Mouse (Mus musculus) limb, embryonic 10.5 days (tissue): ENCODE measurements around the gene Fcrls. TPM values are rescaled to one million over a fixed set of nuclear protein-coding genes. Genes with fewer than 3 reads are reported as not detected.

ENCODE experiments used
- DNase-seq: peaks from one replicate; pipeline ENCODE4 v3.0.0-alpha.2; 2017; ENCODE audit warnings: low spot score
- H3K27ac ChIP-seq: fragments of 300-500 bp; sonication (generic); 2 replicates; pipeline ENCODE4 v1.5.1; 2016; ENCODE audit warnings: mild to moderate bottlenecking
- H3K27me3 ChIP-seq: fragments of 300-500 bp; sonication (generic); 2 replicates; pipeline ENCODE4 v1.6.1; 2016; ENCODE audit warnings: low read depth, mild to moderate bottlenecking; ENCODE audit not compliant: poor library complexity, severe bottlenecking
- H3K36me3 ChIP-seq: fragments of 300-500 bp; sonication (generic); 2 replicates; pipeline ENCODE4 v1.6.1; 2016; ENCODE audit warnings: mild to moderate bottlenecking, moderate library complexity
- H3K4me1 ChIP-seq: fragments of 300-500 bp; sonication (generic); 2 replicates; pipeline ENCODE4 v1.6.1; 2016
- H3K4me3 ChIP-seq: fragments of 300-500 bp; sonication (generic); 2 replicates; pipeline ENCODE4 v1.5.1; 2016; ENCODE audit warnings: mild to moderate bottlenecking, moderate library complexity
- H3K9me3 ChIP-seq: fragments of 300-500 bp; sonication (generic); replicated peaks from 2 replicates; pipeline ENCODE4 v1.6.1; 2016; ENCODE audit warnings: mild to moderate bottlenecking
- WGBS: fragments of 180-500 bp; shearing (Covaris S2); methylation state at CpG from one replicate; pipeline ENCODE4 v1.1.7; 2016; 5-methylcytosine and 5-hydroxymethylcytosine counted together
- polyA plus RNA-seq: library from polyadenylated mRNA; unstranded; fragments of >200 nt; fragmentation: Nextera tagmentation; extraction: Ambion mirVana; gene quantifications from 2 replicates; pipeline ENCODE4 v1.2.1, GENCODE M21; 2016

The Fcrls gene
- 0.77 and 3.3 TPM in 2 replicates for polyA plus RNA-seq

GRCm38 (mm10) chr3:87263436-87263835 lies at the start of gene Fcrls:
TSS of gene Fcrls (minus strand) at chr3:87263738.
- no peaks in the 10 kb centered on the region for H3K4me1 ChIP-seq
- H3K27me3 ChIP-seq, result no peaks in the 10 kb centered on the region
- no peak within 1 kb of the TSS for H3K27ac ChIP-seq
- H3K36me3 ChIP-seq, result no peaks in the 10 kb centered on the region
- H3K9me3 ChIP-seq, result no peaks in the 10 kb centered on the region
- no peak within 1 kb of the TSS for H3K4me3 ChIP-seq
- 91% methylated on average over 7 of the region's 7 CpGs for WGBS
- DNase-seq, result no peak

GRCm38 (mm10) chr3:87309922-87310321 lies 46.4 kb upstream of the Fcrls start:
- no peak overlapping the region for H3K27ac ChIP-seq
- WGBS, result 76% methylated on average over 2 of the region's 2 CpGs
- no peaks in the 10 kb centered on the region for H3K36me3 ChIP-seq
- no peaks in the 10 kb centered on the region for H3K9me3 ChIP-seq
- no peaks in the 10 kb centered on the region for H3K4me1 ChIP-seq
- no peak for DNase-seq
- H3K27me3 ChIP-seq, result no peaks in the 10 kb centered on the region
- no peak overlapping the region for H3K4me3 ChIP-seq

GRCm38 (mm10) chr3:87299901-87300300 lies 36.4 kb upstream of the Fcrls start:
- H3K4me1 ChIP-seq, result no peaks in the 10 kb centered on the region
- no peaks in the 10 kb centered on the region for H3K9me3 ChIP-seq
- H3K36me3 ChIP-seq, result no peaks in the 10 kb centered on the region
- H3K4me3 ChIP-seq, result no peak overlapping the region
- no peak overlapping the region for H3K27ac ChIP-seq
- H3K27me3 ChIP-seq, result no peaks in the 10 kb centered on the region
- 86% methylated on average over 5 of the region's 5 CpGs for whole genome bisulfite sequencing
- DNase-seq, result no peak

- Histone ChIP-seq H3K36me3 (no peaks in the 10 kb centered on the region), H3K27ac (no peak overlapping the region), H3K9me3 (no peaks in the 10 kb centered on the region), H3K27me3 (no peaks in the 10 kb centered on the region), H3K4me1 (no peaks in the 10 kb centered on the region), H3K4me3 (no peak overlapping the region)
- DNase-seq, result no peak
- 86% methylated on average over 2 of the region's 2 CpGs for WGBS
These were observed 10.8 kb upstream of the Fcrls start for GRCm38 (mm10) chr3:87274372-87274771.

DNA sequence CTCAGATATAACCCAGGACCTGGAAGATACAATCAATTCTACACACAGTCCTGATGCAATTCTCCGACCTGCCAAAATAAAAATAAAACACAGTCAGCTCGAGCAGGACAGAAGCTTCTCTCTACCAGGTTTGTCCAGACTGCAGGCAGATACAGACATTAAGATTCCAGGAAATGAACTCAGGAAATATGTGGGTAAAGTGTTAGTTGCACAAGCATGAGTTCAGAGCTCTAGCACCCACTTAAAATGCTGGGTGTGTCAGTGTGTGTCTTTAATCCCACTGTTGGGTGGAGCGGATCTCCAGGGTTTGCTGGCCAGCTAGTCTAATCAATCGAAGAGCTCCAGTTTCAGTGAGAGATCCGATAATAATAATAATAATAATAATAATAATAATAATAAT lies 3.0 kb upstream of the Fcrls start:
- Histone ChIP-seq H3K27ac (no peak overlapping the region), H3K4me3 (no peak overlapping the region), H3K27me3 (no peaks in the 10 kb centered on the region), H3K4me1 (no peaks in the 10 kb centered on the region), H3K36me3 (no peaks in the 10 kb centered on the region), H3K9me3 (no peaks in the 10 kb centered on the region)
- DNase-seq, result no peak
- 81% methylated on average over 5 of the region's 5 CpGs for WGBS

DNA sequence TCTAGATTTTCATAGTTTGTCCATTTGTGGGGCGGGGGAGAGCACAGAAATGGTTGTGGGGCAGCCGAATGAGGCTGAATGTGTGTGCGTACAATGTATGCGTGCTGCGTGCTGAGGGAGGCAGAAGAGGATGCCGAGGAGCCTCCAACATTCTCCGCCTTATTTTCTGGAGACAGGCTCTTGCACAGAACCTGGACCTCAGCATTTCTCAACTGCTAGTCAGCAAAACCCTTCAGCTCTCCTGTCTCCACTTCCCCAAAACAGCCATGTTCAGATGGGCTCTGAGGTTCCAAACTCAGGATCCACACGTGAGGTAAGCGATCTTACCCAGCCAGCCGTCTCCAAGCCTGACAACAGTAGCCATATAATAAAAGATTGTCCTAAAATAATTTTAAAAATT lies 8.3 kb downstream of the Fcrls start:
- DNase-seq, result no peak
- Histone ChIP-seq H3K9me3 (no peaks in the 10 kb centered on the region), H3K27me3 (no peaks in the 10 kb centered on the region), H3K36me3 (no peaks in the 10 kb centered on the region), H3K27ac (no peak overlapping the region), H3K4me3 (no peak overlapping the region), H3K4me1 (no peaks in the 10 kb centered on the region)
- 93% methylated on average over 10 of the region's 10 CpGs for WGBS

GRCm38 (mm10) chr3:87249571-87249970 lies 14.0 kb downstream of the Fcrls start:
- H3K4me3 ChIP-seq, result no peak overlapping the region
- H3K4me1 ChIP-seq, result no peaks in the 10 kb centered on the region
- H3K27me3 ChIP-seq, result no peaks in the 10 kb centered on the region
- no peak overlapping the region for H3K27ac ChIP-seq
- WGBS, result 83% methylated on average over 6 of the region's 6 CpGs
- H3K9me3 ChIP-seq, result no peaks in the 10 kb centered on the region
- DNase-seq, result no peak
- H3K36me3 ChIP-seq, result no peaks in the 10 kb centered on the region

- DNase-seq, result no peak
- no peaks in the 10 kb centered on the region for H3K4me1 ChIP-seq
- 87% methylated on average over 3 of the region's 3 CpGs for WGBS
These were observed 16.2 kb downstream of the Fcrls start for GRCm38 (mm10) chr3:87247292-87247691.

DNA sequence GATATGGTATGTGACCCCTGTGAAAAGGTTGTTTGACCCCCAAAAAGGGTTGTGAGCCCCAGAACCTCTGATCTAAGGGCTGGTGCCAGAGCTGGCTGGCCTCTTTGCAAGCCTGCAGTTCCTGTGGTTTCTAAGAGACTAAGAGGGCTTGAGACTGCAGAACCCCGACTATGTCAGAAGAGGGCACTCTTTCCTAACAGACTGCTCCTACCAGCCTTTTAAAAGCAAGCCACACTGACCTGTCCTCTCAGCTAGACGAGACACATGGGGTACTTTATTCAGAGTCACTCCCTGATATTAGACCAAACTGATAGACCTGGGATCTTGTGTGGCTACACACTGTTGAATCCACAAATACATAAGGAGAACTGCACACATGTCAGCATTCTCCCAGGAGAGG lies 19.9 kb downstream of the Fcrls start:
- Histone ChIP-seq H3K36me3 (no peaks in the 10 kb centered on the region), H3K27ac (no peak overlapping the region), H3K9me3 (no peaks in the 10 kb centered on the region), H3K4me3 (no peak overlapping the region), H3K27me3 (no peaks in the 10 kb centered on the region), H3K4me1 (no peaks in the 10 kb centered on the region)
- WGBS, result 5% methylated on average over 2 of the region's 2 CpGs
- no peak for DNase-seq

More at GRCm38 (mm10) chr3:87247292-87247691, 16.2 kb downstream of the Fcrls start:
- no peaks in the 10 kb centered on the region for H3K27me3 ChIP-seq
- H3K27ac ChIP-seq, result no peak overlapping the region
- no peak overlapping the region for H3K4me3 ChIP-seq
- no peaks in the 10 kb centered on the region for H3K9me3 ChIP-seq
- no peaks in the 10 kb centered on the region for H3K36me3 ChIP-seq

GRCm38 (mm10) chr3:87240909-87241308 lies 22.6 kb downstream of the Fcrls start:
- no peak for DNase-seq
- no peaks in the 10 kb centered on the region for H3K27me3 ChIP-seq
- H3K27ac ChIP-seq, result no peak overlapping the region
- H3K9me3 ChIP-seq, result no peaks in the 10 kb centered on the region
- no peaks in the 10 kb centered on the region for H3K4me1 ChIP-seq
- H3K4me3 ChIP-seq, result no peak overlapping the region
- H3K36me3 ChIP-seq, result no peaks in the 10 kb centered on the region
- 80% methylated on average over 4 of the region's 4 CpGs for WGBS

DNA sequence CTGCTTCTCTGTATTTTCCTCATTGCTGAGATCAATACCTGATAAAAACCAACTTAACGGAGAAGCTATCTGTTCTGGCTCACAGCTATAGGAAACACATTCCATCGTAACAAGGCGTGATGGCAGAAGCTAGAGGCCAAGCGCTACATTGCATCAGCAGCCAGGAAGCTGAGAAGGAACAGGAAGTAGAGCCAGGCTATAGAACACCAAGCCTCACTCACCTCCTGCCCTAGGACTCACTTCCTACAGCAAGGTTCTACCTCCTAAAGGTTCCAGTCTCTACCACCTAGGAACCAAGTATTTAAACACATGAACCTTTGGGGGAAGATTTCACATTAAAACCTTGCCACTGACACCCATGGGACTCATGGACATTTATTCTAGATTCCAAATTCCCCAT lies 39.9 kb downstream of the Fcrls start:
- H3K27ac ChIP-seq, result no peak overlapping the region
- no peaks in the 10 kb centered on the region for H3K9me3 ChIP-seq
- WGBS, result 85% methylated on average over 4 of the region's 4 CpGs
- H3K4me1 ChIP-seq, result no peaks in the 10 kb centered on the region
- no peaks in the 10 kb centered on the region for H3K36me3 ChIP-seq
- no peaks in the 10 kb centered on the region for H3K27me3 ChIP-seq
- no peak for DNase-seq
- H3K4me3 ChIP-seq, result no peak overlapping the region

DNA sequence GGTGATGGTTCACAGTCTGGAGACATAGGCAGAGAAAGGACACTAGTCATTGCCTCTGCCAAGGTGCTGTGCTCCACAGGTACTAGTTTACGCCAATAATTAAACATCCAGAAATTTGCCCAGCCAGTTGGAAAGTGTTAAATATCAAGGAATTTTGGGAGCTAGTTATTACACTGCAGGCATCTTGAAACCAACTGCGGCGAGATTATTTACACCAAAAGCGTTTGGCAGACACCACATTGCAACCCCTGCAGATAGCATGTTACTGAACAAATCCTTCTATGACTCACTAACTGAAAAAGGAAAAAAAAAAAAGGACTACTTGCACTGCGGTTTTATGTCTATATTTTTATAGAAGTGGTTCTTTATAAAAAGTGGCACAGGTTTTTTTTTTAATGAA lies 41.2 kb downstream of the Fcrls start:
- DNase-seq, result no peak
- H3K4me3 ChIP-seq, result no peak overlapping the region
- no peaks in the 10 kb centered on the region for H3K36me3 ChIP-seq
- H3K27ac ChIP-seq, result no peak overlapping the region
- no peaks in the 10 kb centered on the region for H3K4me1 ChIP-seq
- no peaks in the 10 kb centered on the region for H3K27me3 ChIP-seq
- WGBS, result 93% methylated on average over 5 of the region's 5 CpGs
- no peaks in the 10 kb centered on the region for H3K9me3 ChIP-seq

- Histone ChIP-seq H3K27me3 (no peaks in the 10 kb centered on the region), H3K9me3 (no peaks in the 10 kb centered on the region), H3K4me1 (no peaks in the 10 kb centered on the region), H3K27ac (no peak overlapping the region), H3K36me3 (no peaks in the 10 kb centered on the region), H3K4me3 (no peak overlapping the region)
- no peak for DNase-seq
- WGBS, result 83% methylated on average over 11 of the region's 11 CpGs
These were observed 48.4 kb downstream of the Fcrls start for GRCm38 (mm10) chr3:87215176-87215575.

- 92% methylated on average over 19 of the region's 19 CpGs for WGBS
- DNase-seq, result no peak
- Histone ChIP-seq H3K36me3 (no peaks in the 10 kb centered on the region), H3K4me3 (no peak overlapping the region), H3K9me3 (no peaks in the 10 kb centered on the region), H3K4me1 (no peaks in the 10 kb centered on the region), H3K27me3 (no peaks in the 10 kb centered on the region), H3K27ac (no peak overlapping the region)
These were observed 49.2 kb downstream of the Fcrls start for GRCm38 (mm10) chr3:87214221-87214864.
